Mouse (Mus musculus) left cerebral cortex, postnatal 25 days (tissue): ENCODE measurements at regions not wholly inside any gene's neighbourhood (a gene's known extent, or its start where the extent isn't known, plus 50 kb on each side); places are given as distances from the start of the nearest gene placed in this dataset.
"Not testable (repeated sequence)": the region's sequence is repeated elsewhere in the genome, so short reads cannot be mapped to it uniquely, and the experiment has no call there.

ENCODE experiments used
- DNase-seq, 2 experiments: peaks; one replicate each; pipeline ENCODE4 v3.0.0; 2022; ENCODE audit warnings: low spot score in 2 of 2, mixed read lengths in 1 of 2
- intact Hi-C: fragments of 180-260 bp; cut with DNase I; formaldehyde crosslinking; loops from one replicate; pipeline ENCODE4 v1.15.1; 2025

DNA sequence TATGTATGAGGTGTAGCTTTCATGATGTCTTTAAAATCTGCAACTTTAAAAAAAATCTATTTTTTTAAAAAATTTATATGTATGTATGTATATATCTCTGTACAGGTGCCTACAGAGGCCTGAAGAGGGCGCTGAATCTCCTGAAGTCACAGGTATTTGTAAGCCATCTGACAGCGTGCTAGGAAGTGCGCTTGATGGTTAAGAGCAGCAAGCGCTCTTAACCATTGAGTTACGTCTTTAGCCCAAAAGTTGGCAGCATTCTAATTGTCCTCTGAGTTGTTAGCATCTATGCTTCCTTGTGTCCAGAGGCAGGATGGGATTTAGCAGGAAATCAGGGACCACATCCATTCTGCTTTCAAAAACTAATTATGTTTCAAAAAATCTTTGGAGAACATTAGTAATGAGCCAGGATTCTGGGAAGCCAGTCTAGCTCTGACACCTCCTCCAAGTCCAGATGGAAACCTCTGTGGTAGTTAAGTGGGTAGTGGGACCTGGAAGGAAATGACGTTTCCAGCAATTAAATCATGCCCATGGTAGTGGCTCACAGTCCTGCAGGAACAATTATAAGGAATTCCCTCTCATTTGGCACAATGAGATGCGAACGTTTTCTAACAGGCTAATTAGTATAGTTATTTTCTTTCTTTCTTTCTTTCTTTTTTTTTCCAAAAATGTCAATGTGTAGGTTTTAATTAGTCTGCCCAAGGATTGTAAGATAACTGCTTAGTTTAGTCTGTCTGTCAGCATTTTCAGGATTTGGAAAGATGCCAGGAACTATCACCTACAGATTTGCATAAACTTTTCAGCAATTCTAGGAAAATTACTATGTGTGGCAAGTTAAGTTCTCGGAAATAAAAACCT is 333.3 kb upstream of the Tmpo start:
- intact Hi-C loops: no loop called here
- DNase-seq: peak; percentile 12 to 74

- intact Hi-C loops: no loop called here
Measured at GRCm38 (mm10) chr10:91507038-91507437, 325.9 kb upstream of the Tmpo start.

GRCm38 (mm10) chr10:91504891-91505290 is 323.8 kb upstream of the Tmpo start:
- intact Hi-C loops: no loop called here
- peak in 1 of 2 experiments; percentile 57 for DNase-seq

More at GRCm38 (mm10) chr10:91507038-91507437, 325.9 kb upstream of the Tmpo start:
- DNase-seq: no peak

- intact Hi-C loops: no loop called here
Measured at GRCm38 (mm10) chr10:91498543-91498942, 317.4 kb upstream of the Tmpo start.

GRCm38 (mm10) chr10:91464691-91465090 is 283.6 kb upstream of the Tmpo start:
- intact Hi-C loops: no loop called here
- no peak for DNase-seq

More at GRCm38 (mm10) chr10:91498543-91498942, 317.4 kb upstream of the Tmpo start:
- peak in 1 of 2 experiments; percentile 4 for DNase-seq

DNA sequence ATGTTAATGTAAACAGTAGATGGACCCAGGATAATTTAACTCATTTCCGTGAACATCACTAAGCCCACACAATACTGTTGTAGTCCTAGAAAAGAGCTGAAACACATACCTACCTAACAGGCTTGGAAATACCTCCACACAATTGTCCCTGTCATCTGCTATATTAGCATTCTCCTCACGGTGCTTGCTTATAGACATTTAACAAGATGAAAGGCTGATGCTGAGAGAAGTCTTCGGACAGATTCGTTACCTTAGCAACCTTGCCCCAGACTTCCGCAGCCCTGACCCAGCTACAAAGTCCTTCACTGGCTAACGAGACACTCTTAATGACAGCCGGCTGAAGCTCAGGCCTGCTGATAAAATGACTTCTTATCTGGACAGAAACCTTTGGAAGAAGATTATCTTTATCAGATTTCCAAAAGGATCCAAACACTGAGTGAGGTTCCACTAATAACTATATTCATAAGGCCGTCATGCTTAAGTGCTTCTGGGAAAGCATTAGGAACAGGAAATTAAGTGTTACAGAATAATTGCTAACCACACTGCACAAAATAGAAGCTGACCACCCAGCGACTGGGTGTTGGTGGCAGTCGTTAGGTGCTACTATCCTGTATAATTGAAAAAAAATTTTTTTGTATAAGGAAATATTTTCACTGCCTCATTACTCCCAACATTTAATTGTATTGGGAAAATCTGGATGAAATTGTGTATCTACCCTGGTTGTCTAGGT is 267.0 kb upstream of the Tmpo start:
- intact Hi-C loops: no loop called here
- no peak for DNase-seq

- DNase-seq: no peak
- intact Hi-C loops: no loop called here
Measured at GRCm38 (mm10) chr10:91443321-91443720, 262.2 kb upstream of the Tmpo start.

DNA sequence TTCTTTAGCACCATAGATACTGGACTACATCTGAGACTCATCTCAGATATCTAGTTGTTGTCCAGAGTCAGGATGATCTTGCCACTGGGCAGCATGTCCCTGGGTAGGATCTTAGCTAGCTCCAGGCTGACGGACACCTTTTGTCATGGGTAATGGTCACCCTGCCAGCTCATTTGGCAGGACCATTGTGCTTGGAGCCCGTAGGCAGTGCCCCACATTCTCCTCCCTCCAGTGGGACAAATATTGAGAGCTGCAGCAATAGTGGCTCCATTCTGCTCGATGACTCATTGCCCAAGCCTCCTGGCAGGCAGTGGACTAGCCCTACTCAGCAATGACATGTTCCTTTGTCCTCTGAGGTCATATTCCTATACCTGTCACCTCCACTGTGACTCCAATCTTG is 258.9 kb upstream of the Tmpo start:
- intact Hi-C loops: no loop called here
- no peak for DNase-seq

DNA sequence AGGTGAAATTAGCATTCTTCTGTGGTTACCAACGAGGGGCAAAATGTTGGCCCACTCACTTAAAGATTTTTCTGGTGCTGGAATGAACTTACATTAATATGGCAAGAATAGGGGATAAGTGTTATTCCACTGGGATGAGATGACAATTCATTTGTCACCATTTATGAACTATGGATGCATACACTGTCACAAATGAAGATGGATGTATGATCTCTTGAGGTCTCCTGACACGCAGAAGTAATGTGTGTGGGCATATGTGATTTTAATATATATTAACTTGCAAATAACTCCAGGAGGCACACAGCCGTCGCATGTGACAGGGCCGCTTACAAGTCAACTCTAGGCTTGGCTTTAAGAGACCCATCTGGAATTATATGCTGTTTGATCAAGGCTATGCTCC is 256.8 kb upstream of the Tmpo start:
- intact Hi-C loops: no loop called here
- DNase-seq: no peak

DNA sequence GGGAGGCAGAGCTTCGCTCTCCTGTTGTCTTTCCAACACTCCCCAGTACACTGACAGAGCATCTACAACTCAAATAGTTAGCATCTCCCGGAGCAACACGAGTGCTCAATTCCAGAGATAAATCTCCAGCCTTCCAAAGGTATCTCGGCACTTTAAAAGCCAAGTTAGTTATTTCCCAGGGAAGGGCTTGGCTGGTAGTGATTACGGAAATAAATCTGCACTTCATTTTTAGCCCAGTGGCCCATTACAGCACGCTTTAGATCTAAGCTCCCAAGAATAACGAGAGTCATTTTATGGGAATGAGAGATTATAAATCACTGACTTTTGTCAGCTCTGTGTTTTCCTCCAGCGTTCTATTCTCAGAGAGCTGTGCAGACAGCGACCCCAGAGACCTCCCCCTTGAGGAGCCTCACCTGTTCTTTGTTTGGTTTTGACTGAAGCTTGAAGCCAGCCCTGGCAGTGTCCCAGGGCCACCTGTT is 255.0 kb upstream of the Tmpo start:
- DNase-seq: no peak
- intact Hi-C loops: no loop called here

DNA sequence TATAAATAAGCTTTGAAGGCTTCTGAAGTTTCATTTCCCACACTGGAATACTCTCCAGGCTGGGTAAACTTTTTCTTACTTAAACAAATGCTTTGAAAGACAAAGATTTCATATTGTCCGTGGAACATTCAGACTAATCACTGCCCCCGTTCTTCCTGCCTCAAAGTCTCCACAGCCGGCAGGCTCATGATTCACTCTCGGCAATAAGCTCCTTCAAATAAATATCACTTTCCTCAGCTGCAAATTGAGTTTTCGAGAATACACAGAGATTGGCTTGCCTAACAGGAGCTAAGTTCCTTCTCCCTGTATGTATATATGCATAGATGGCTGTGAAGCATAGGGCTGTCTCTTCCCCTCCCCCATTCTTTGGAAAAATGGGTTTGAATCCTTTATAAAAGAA is 249.2 kb upstream of the Tmpo start:
- peak; percentile 5 to 43 for DNase-seq
- intact Hi-C loops: no loop called here

DNA sequence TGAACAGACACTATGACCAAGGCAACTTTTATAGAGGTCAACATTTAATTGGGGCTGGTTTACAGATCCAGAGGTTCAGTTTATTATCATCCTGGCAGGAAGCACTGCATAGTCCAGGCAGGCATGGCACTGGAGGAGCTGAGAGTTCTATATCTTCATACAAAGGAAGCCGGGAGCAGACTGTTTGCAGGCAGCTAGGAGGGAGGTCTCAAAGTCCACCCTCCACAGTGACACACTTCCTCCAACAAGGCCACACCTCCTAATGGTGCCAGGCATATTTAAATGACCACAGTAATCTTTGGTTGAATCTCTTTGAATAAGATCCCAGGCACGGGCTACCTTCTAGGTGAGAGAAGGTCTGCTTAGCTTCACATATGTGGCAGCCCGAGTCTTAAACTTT is 245.5 kb upstream of the Tmpo start:
- intact Hi-C loops: no loop called here
- DNase-seq: no peak

- DNase-seq, intact Hi-C loops: not testable (repeated sequence)
Measured at GRCm38 (mm10) chr10:91425625-91426385, 244.7 kb upstream of the Tmpo start.

- intact Hi-C loops: no loop called here
- DNase-seq: no peak
Measured at GRCm38 (mm10) chr10:91424786-91425185, 243.7 kb upstream of the Tmpo start.

GRCm38 (mm10) chr10:91387255-91387654 is 206.1 kb upstream of the Tmpo start:
- intact Hi-C loops: no loop called here
- DNase-seq: peak in 1 of 2 experiments; percentile 34

GRCm38 (mm10) chr10:91384372-91384771 is 203.3 kb upstream of the Tmpo start:
- intact Hi-C loops: no loop called here
- peak; percentile 3 to 38 for DNase-seq

GRCm38 (mm10) chr10:91376683-91377082 is 195.6 kb upstream of the Tmpo start:
- no peak for DNase-seq
- intact Hi-C loops: no loop called here

DNA sequence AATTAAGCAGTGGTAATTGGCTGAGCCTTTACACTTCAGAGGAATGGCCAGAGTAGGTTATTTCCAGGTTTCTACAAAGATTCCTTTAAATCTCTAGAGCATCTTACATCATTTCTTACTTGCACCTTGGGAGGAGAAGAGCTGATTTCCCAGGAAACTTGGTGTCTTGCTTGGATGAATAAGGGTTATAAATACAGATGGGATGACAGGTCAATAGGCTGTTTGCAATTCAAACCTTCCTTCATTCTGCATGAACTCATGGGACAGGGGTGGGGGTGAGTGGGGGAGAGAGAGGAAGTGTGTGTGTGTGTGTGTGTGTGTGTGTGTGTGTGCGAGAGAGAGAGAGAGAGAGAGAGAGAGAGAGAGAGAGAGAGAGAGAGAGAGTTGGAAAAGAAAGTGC is 186.4 kb upstream of the Tmpo start:
- intact Hi-C loops: no loop called here
- no peak for DNase-seq

- intact Hi-C loops: no loop called here
- no peak for DNase-seq
Measured at GRCm38 (mm10) chr10:91362587-91362986, 181.5 kb upstream of the Tmpo start.

GRCm38 (mm10) chr10:91361621-91362020 is 180.5 kb upstream of the Tmpo start:
- no peak for DNase-seq
- intact Hi-C loops: no loop called here
